Mouse (Mus musculus) midbrain, postnatal 0 days (tissue): Measurements from ENCODE around the gene Hist1h1t. TPM values are rescaled to one million over a fixed set of nuclear protein-coding genes. Genes with fewer than 3 reads are reported as not detected.

Source experiments
- ATAC-seq: fragments of 200-750 bp; cut with Nextera tagmentation; 2 replicates; pipeline ENCODE4 v1.8.0; 2017; ENCODE audit warnings: moderate number of reproducible peaks, mild to moderate bottlenecking, moderate TSS enrichment, moderate library complexity; ENCODE audit not compliant: low FRiP score
- DNase-seq: peaks from one replicate; pipeline ENCODE4 v3.0.0-alpha.2; 2015; ENCODE audit warnings: low spot score
- H3K27ac ChIP-seq: fragments of 300-500 bp; sonication (generic); 2 replicates; pipeline ENCODE4 v1.5.1; 2014; ENCODE audit warnings: low read depth, mild to moderate bottlenecking, low read length, mixed read lengths
- H3K27me3 ChIP-seq: fragments of 300-500 bp; sonication (generic); 2 replicates; pipeline ENCODE4 v1.6.1; 2014; ENCODE audit warnings: low read length, control low read depth, mixed read lengths; ENCODE audit not compliant: insufficient read depth
- H3K36me3 ChIP-seq: fragments of 300-500 bp; sonication (generic); 2 replicates; pipeline ENCODE4 v1.6.1; 2014; ENCODE audit warnings: low read length, control low read depth, mixed read lengths; ENCODE audit not compliant: insufficient read depth
- H3K4me1 ChIP-seq: fragments of 300-500 bp; sonication (generic); 2 replicates; pipeline ENCODE4 v1.6.1; 2014; ENCODE audit warnings: mild to moderate bottlenecking, control low read depth, antibody characterized with exemption, low read length, mixed read lengths; ENCODE audit not compliant: insufficient read depth
- H3K4me2 ChIP-seq: fragments of 300-500 bp; sonication (generic); 2 replicates; pipeline ENCODE4 v1.6.1; 2014; ENCODE audit warnings: low read depth, mild to moderate bottlenecking, low read length, mixed read lengths; ENCODE audit not compliant: poor library complexity, severe bottlenecking
- H3K4me3 ChIP-seq: fragments of 300-500 bp; sonication (generic); 2 replicates; pipeline ENCODE4 v1.5.1; 2014; ENCODE audit warnings: low read depth, mild to moderate bottlenecking, low read length, moderate library complexity
- H3K9ac ChIP-seq: fragments of 300-500 bp; sonication (generic); replicated peaks from 2 replicates; pipeline ENCODE4 v1.6.1; 2014; ENCODE audit warnings: mild to moderate bottlenecking, low read length, moderate library complexity, mixed read lengths; ENCODE audit not compliant: poor library complexity, severe bottlenecking
- H3K9me3 ChIP-seq: fragments of 300-500 bp; sonication (generic); 2 replicates; pipeline ENCODE4 v1.6.1; 2016; ENCODE audit warnings: low read length, control low read depth
- CTCF ChIP-seq: IDR thresholded peaks from 2 replicates; pipeline ENCODE4 v1.5.1; 2016; ENCODE audit warnings: antibody characterized with exemption, mild to moderate bottlenecking
- WGBS: fragments of 180-500 bp; shearing (Covaris S2); extraction: QIAGEN DNeasy Blood & Tissue Kit; methylation state at CpG from one replicate; pipeline ENCODE4 v1.1.7; 2014; 5-methylcytosine and 5-hydroxymethylcytosine counted together
- microRNA-seq: library from miRNA; unstranded; fragments of <30 nt; microRNA quantifications from one replicate; pipeline ENCODE4, GENCODE M21; 2016; ENCODE audit warnings: borderline number of aligned reads
- polyA plus RNA-seq: library from polyadenylated mRNA; unstranded; fragments of >200 nt; fragmentation: Nextera tagmentation; extraction: Ambion mirVana; gene quantifications from 2 replicates; pipeline ENCODE4 v1.2.1, GENCODE M21; 2015
- total RNA-seq: library from RNA; depleted of rRNA; stranded (reverse); fragments of >200 nt; gene quantifications from 2 replicates; pipeline ENCODE4 v1.2.3, GENCODE M21; 2014; rRNA removed

Hist1h1t gene
- total and polyA plus RNA-seq, 2 experiments from 2014 or later = 0.93 TPM; not detected in 1

GRCm38 (mm10) chr13:23745381-23746161 is 50.0 kb downstream of the Hist1h1t start, which contains the start of gene Hist1h3c:
Gene Hist1h3c, minus strand, starts transcription at chr13:23745602.
- 1% methylated on average over 21 of the region's 28 CpGs for WGBS
- H3K4me1 ChIP-seq = 0 out of 2 replicates have a peak, but pooled peaks cover 3% of the 10 kb centered on the region
- peak; percentile 81 for ATAC-seq

More at GRCm38 (mm10) chr13:23745381-23746161, 50.0 kb downstream of the Hist1h1t start, which contains the start of gene Hist1h3c:
- H3K9ac ChIP-seq = no peak within 1 kb of the TSS
- peak within 1 kb of the TSS; percentile 69 for H3K4me2 ChIP-seq
- H3K36me3 ChIP-seq = no peaks in the 10 kb centered on the region
- peak within 1 kb of the TSS; percentile 85 for H3K27ac ChIP-seq
- TF ChIP-seq CTCF = no peak
- peak within 1 kb of the TSS; percentile 37 for H3K4me3 ChIP-seq
- no peaks in the 10 kb centered on the region for H3K27me3 ChIP-seq
- H3K9me3 ChIP-seq = no peaks in the 10 kb centered on the region
- peak; percentile 95 for DNase-seq

Small RNA genes within 50 kb of the gene (microRNA-seq; reads per million reads assigned to microRNA genes)
- gene Gm44314 = not detected
- gene Gm44350 = not detected

Other genes starting within 250 kb of the Hist1h1t start
Only the 30 nearest of the 38 such genes appear.
- gene Hist1h3g, start 160.4 kb upstream of the Hist1h1t start, total RNA-seq = 99.4 and 262 TPM in 2 replicates
- gene Hist1h3g, start 160.4 kb upstream of the Hist1h1t start, polyA plus RNA-seq = not detected in 2 replicates
- gene Hist1h2bh, start 152.4 kb upstream of the Hist1h1t start, total RNA-seq = 8.7 and 34.2 TPM in 2 replicates
- gene Hist1h2bh, start 152.4 kb upstream of the Hist1h1t start, polyA plus RNA-seq = 0.16 TPM in 1 of 2 replicates, not detected in the other
- 154 and 239 TPM in 2 replicates for gene Hist1h3f, start 151.8 kb upstream of the Hist1h1t start, total RNA-seq
- 0.21 and 0.23 TPM in 2 replicates for gene Hist1h3f, start 151.8 kb upstream of the Hist1h1t start, polyA plus RNA-seq
- gene Hist1h4f, start 144.2 kb upstream of the Hist1h1t start, total RNA-seq = 684 and 753 TPM in 2 replicates
- not detected in 2 replicates for gene Hist1h4f, start 144.2 kb upstream of the Hist1h1t start, polyA plus RNA-seq
- 21.3 and 23.4 TPM in 2 replicates for gene Hist1h1d, start 142.6 kb upstream of the Hist1h1t start, total RNA-seq
- gene Hist1h1d, start 142.6 kb upstream of the Hist1h1t start, polyA plus RNA-seq = 0.04 and 0.07 TPM in 2 replicates
- 203 and 384 TPM in 2 replicates for gene Hist1h3e, start 133.4 kb upstream of the Hist1h1t start, total RNA-seq
- 1.2 and 1.9 TPM in 2 replicates for gene Hist1h3e, start 133.4 kb upstream of the Hist1h1t start, polyA plus RNA-seq
- 76.7 and 98.8 TPM in 2 replicates for gene Hist1h2ae, start 124.6 kb upstream of the Hist1h1t start, total RNA-seq
- 4.5 and 5.9 TPM in 2 replicates for gene Hist1h2ae, start 124.6 kb upstream of the Hist1h1t start, polyA plus RNA-seq
- gene Hist1h2bg, start 124.4 kb upstream of the Hist1h1t start, total RNA-seq = 248 and 572 TPM in 2 replicates
- gene Hist1h2bg, start 124.4 kb upstream of the Hist1h1t start, polyA plus RNA-seq = 2.8 and 4.5 TPM in 2 replicates
- gene Hist1h2bf, start 121.6 kb upstream of the Hist1h1t start, total RNA-seq = 194 and 327 TPM in 2 replicates
- gene Hist1h2bf, start 121.6 kb upstream of the Hist1h1t start, polyA plus RNA-seq = 0.43 TPM in 1 of 2 replicates, not detected in the other
- 162 and 232 TPM in 2 replicates for gene Hist1h2ad, start 121.4 kb upstream of the Hist1h1t start, total RNA-seq
- not detected in 2 replicates for gene Hist1h2ad, start 121.4 kb upstream of the Hist1h1t start, polyA plus RNA-seq
- 49.8 and 92.5 TPM in 2 replicates for gene Hist1h3d, start 120.1 kb upstream of the Hist1h1t start, total RNA-seq
- gene Hist1h3d, start 120.1 kb upstream of the Hist1h1t start, polyA plus RNA-seq = 0.42 and 0.55 TPM in 2 replicates
- gene Hist1h4d, start 114.2 kb upstream of the Hist1h1t start, total RNA-seq = 900 and 1,141 TPM in 2 replicates
- 18.0 and 18.8 TPM in 2 replicates for gene Hist1h4d, start 114.2 kb upstream of the Hist1h1t start, polyA plus RNA-seq
- gene Hist1h2be, start 74.7 kb upstream of the Hist1h1t start, total RNA-seq = 75.1 and 75.2 TPM in 2 replicates
- 0.32 and 0.33 TPM in 2 replicates for gene Hist1h2be, start 74.7 kb upstream of the Hist1h1t start, polyA plus RNA-seq
- gene Hist1h1e, start 73.3 kb upstream of the Hist1h1t start, total RNA-seq = 159 and 160 TPM in 2 replicates
- 8.0 and 9.5 TPM in 2 replicates for gene Hist1h1e, start 73.3 kb upstream of the Hist1h1t start, polyA plus RNA-seq
- 16.6 and 45.8 TPM in 2 replicates for gene Hist1h2ac, start 11.9 kb upstream of the Hist1h1t start, total RNA-seq
- 0.21 and 0.28 TPM in 2 replicates for gene Hist1h2ac, start 11.9 kb upstream of the Hist1h1t start, polyA plus RNA-seq
- gene Hist1h2bc, start 11.6 kb upstream of the Hist1h1t start, total RNA-seq = 66.3 and 125 TPM in 2 replicates
- gene Hist1h2bc, start 11.6 kb upstream of the Hist1h1t start, polyA plus RNA-seq = 23.7 and 28.6 TPM in 2 replicates
- 622 and 783 TPM in 2 replicates for gene Hist1h4c, start 2.6 kb downstream of the Hist1h1t start, total RNA-seq
- 1.5 and 2.2 TPM in 2 replicates for gene Hist1h4c, start 2.6 kb downstream of the Hist1h1t start, polyA plus RNA-seq
- 1.8 and 2.5 TPM in 2 replicates for gene Hfe, start 15.0 kb downstream of the Hist1h1t start, total RNA-seq
- 4.0 and 5.8 TPM in 2 replicates for gene Hfe, start 15.0 kb downstream of the Hist1h1t start, polyA plus RNA-seq
- gene Hist1h1c, start 43.0 kb downstream of the Hist1h1t start, total RNA-seq = 243 and 275 TPM in 2 replicates
- gene Hist1h1c, start 43.0 kb downstream of the Hist1h1t start, polyA plus RNA-seq = 26.1 and 26.5 TPM in 2 replicates
- 206 and 420 TPM in 2 replicates for gene Hist1h3c, start 49.8 kb downstream of the Hist1h1t start, total RNA-seq
- gene Hist1h3c, start 49.8 kb downstream of the Hist1h1t start, polyA plus RNA-seq = not detected in 2 replicates
- gene Hist1h2bb, start 50.9 kb downstream of the Hist1h1t start, total RNA-seq = 491 and 821 TPM in 2 replicates
- 0.61 TPM in 1 of 2 replicates, not detected in the other for gene Hist1h2bb, start 50.9 kb downstream of the Hist1h1t start, polyA plus RNA-seq
- 98.5 and 290 TPM in 2 replicates for gene Hist1h2ab, start 55.3 kb downstream of the Hist1h1t start, total RNA-seq
- 2.1 and 2.4 TPM in 2 replicates for gene Hist1h2ab, start 55.3 kb downstream of the Hist1h1t start, polyA plus RNA-seq
- 124 and 290 TPM in 2 replicates for gene Hist1h3b, start 56.5 kb downstream of the Hist1h1t start, total RNA-seq
- gene Hist1h3b, start 56.5 kb downstream of the Hist1h1t start, polyA plus RNA-seq = 0.50 and 0.51 TPM in 2 replicates
- 143 and 315 TPM in 2 replicates for gene Hist1h4b, start 61.2 kb downstream of the Hist1h1t start, total RNA-seq
- 1.6 and 2.0 TPM in 2 replicates for gene Hist1h4b, start 61.2 kb downstream of the Hist1h1t start, polyA plus RNA-seq
- gene Hist1h4a, start 65.4 kb downstream of the Hist1h1t start, total RNA-seq = 171 and 405 TPM in 2 replicates
- not detected in 2 replicates for gene Hist1h4a, start 65.4 kb downstream of the Hist1h1t start, polyA plus RNA-seq
- gene Hist1h3a, start 66.6 kb downstream of the Hist1h1t start, total RNA-seq = 322 and 620 TPM in 2 replicates
- 0.99 and 1.4 TPM in 2 replicates for gene Hist1h3a, start 66.6 kb downstream of the Hist1h1t start, polyA plus RNA-seq
- gene Hist1h1a, start 67.9 kb downstream of the Hist1h1t start, total RNA-seq = 90.8 and 138 TPM in 2 replicates
- not detected in 2 replicates for gene Hist1h1a, start 67.9 kb downstream of the Hist1h1t start, polyA plus RNA-seq
- gene Trim38, start 74.1 kb downstream of the Hist1h1t start, total RNA-seq = not detected in 2 replicates
- gene Trim38, start 74.1 kb downstream of the Hist1h1t start, polyA plus RNA-seq = 0.10 TPM in 1 of 2 replicates, not detected in the other
- gene Slc17a2, start 111.2 kb downstream of the Hist1h1t start, total RNA-seq = 0.11 TPM in 1 of 2 replicates, not detected in the other
- not detected in 2 replicates for gene Slc17a2, start 111.2 kb downstream of the Hist1h1t start, polyA plus RNA-seq
- gene Slc17a3, start 143.6 kb downstream of the Hist1h1t start, total RNA-seq = 0.05 TPM in 1 of 2 replicates, not detected in the other
- gene Slc17a3, start 143.6 kb downstream of the Hist1h1t start, polyA plus RNA-seq = not detected in 2 replicates